Mouse (Mus musculus) brain, embryonic 14.5 days (tissue): Measurements from ENCODE around the gene Atg7.

Source experiments
- CTCF ChIP-seq: fragments of 200-500 bp; IDR thresholded peaks from 2 replicates; pipeline ENCODE4 v1.5.1; 2012; ENCODE audit warnings: inconsistent platforms, mild to moderate bottlenecking, moderate library complexity, borderline replicate concordance; ENCODE audit not compliant: insufficient read depth, insufficient read length; ENCODE audit errors: extremely low read depth
- POLR2A ChIP-seq: fragments of 200-500 bp; IDR thresholded peaks from 2 replicates; pipeline ENCODE4 v1.6.1; 2012; ENCODE audit warnings: mild to moderate bottlenecking, inconsistent platforms, borderline replicate concordance; ENCODE audit not compliant: poor library complexity, insufficient read depth, insufficient read length, severe bottlenecking; ENCODE audit errors: extremely low read depth

GRCm38 (mm10) chr6:114855644-114856043 lies 212.7 kb downstream of the Atg7 start:
- TF ChIP-seq POLR2A, result no peak
- no peak for TF ChIP-seq CTCF
